Mouse (Mus musculus) hindbrain, embryonic 13.5 days (tissue): ENCODE measurements around the gene Dnaic1. TPM values are rescaled to one million over a fixed set of nuclear protein-coding genes. Genes with fewer than 3 reads are reported as not detected.
A peak's percentile ranks its signal among the peaks of the same experiment; 100 is the strongest.

ENCODE experiments used
- ATAC-seq: fragments of 200-750 bp; cut with Nextera tagmentation; 2 replicates; pipeline ENCODE4 v1.8.0; 2017; ENCODE audit warnings: moderate TSS enrichment; ENCODE audit not compliant: low FRiP score
- H3K27ac ChIP-seq: fragments of 300-500 bp; sonication (generic); 2 replicates; pipeline ENCODE4 v1.5.1; 2015; ENCODE audit warnings: inconsistent platforms, mild to moderate bottlenecking, moderate library complexity
- H3K27me3 ChIP-seq: fragments of 300-500 bp; sonication (generic); 2 replicates; pipeline ENCODE4 v1.6.1; 2015; ENCODE audit warnings: mild to moderate bottlenecking, inconsistent platforms
- H3K36me3 ChIP-seq: fragments of 300-500 bp; sonication (generic); 2 replicates; pipeline ENCODE4 v1.6.1; 2015; ENCODE audit warnings: mild to moderate bottlenecking, inconsistent platforms
- H3K4me1 ChIP-seq: fragments of 300-500 bp; sonication (generic); replicated peaks from 2 replicates; pipeline ENCODE4 v1.6.1; 2015; ENCODE audit warnings: inconsistent platforms
- H3K4me2 ChIP-seq: fragments of 300-500 bp; sonication (generic); 2 replicates; pipeline ENCODE4 v1.6.1; 2015; ENCODE audit warnings: inconsistent platforms, mild to moderate bottlenecking, moderate library complexity
- H3K4me3 ChIP-seq: fragments of 300-500 bp; sonication (generic); 2 replicates; pipeline ENCODE4 v1.5.1; 2015; ENCODE audit warnings: mild to moderate bottlenecking, inconsistent platforms
- H3K9ac ChIP-seq: fragments of 300-500 bp; sonication (generic); 2 replicates; pipeline ENCODE4 v1.6.1; 2015; ENCODE audit warnings: mild to moderate bottlenecking, inconsistent platforms
- H3K9me3 ChIP-seq: fragments of 300-500 bp; sonication (generic); 2 replicates; pipeline ENCODE4 v1.6.1; 2016; ENCODE audit warnings: inconsistent platforms
- WGBS: fragments of 180-500 bp; shearing (Covaris S2); methylation state at CpG from one replicate; pipeline ENCODE4 v1.1.7; 2015; 5-methylcytosine and 5-hydroxymethylcytosine counted together
- polyA plus RNA-seq: library from polyadenylated mRNA; unstranded; fragments of >200 nt; fragmentation: Nextera tagmentation; extraction: Ambion mirVana; gene quantifications from 2 replicates; pipeline ENCODE4 v1.2.1, GENCODE M21; 2015

Gene Dnaic1
- polyA plus RNA-seq, 1 experiment from 2014 or later: 3.2 TPM

- H3K4me1 ChIP-seq: peaks cover 34% of the 10 kb centered on the region
- H3K27ac ChIP-seq: no peak overlapping the region
- no peaks in the 10 kb centered on the region for H3K9me3 ChIP-seq
- no peak overlapping the region for H3K9ac ChIP-seq
- no peak for ATAC-seq
- no peaks in the 10 kb centered on the region for H3K36me3 ChIP-seq
- H3K27me3 ChIP-seq: no peaks in the 10 kb centered on the region
- no peak overlapping the region for H3K4me2 ChIP-seq
- no peak overlapping the region for H3K4me3 ChIP-seq
- 20% methylated on average over 6 of the region's 6 CpGs for WGBS
Measured at GRCm38 (mm10) chr4:41575914-41576313, 6.3 kb downstream of the Dnaic1 start.

GRCm38 (mm10) chr4:41583353-41583752, 13.8 kb downstream of the Dnaic1 start:
- no peak overlapping the region for H3K4me2 ChIP-seq
- H3K4me3 ChIP-seq: no peak overlapping the region
- no peaks in the 10 kb centered on the region for H3K27me3 ChIP-seq
- no peak overlapping the region for H3K27ac ChIP-seq
- no peaks in the 10 kb centered on the region for H3K36me3 ChIP-seq
- H3K9me3 ChIP-seq: no peaks in the 10 kb centered on the region
- no peak overlapping the region for H3K9ac ChIP-seq
- 0 out of 2 replicates have a peak, but pooled peaks have one; percentile 21 for ATAC-seq
- 61% methylated on average over 7 of the region's 7 CpGs for WGBS
- peaks cover 4% of the 10 kb centered on the region for H3K4me1 ChIP-seq

- Histone ChIP-seq H3K4me3 (no peak overlapping the region), H3K27ac (no peak overlapping the region), H3K9ac (no peak overlapping the region), H3K4me1 (peaks cover 15% of the 10 kb centered on the region), H3K4me2 (no peak overlapping the region), H3K9me3 (no peaks in the 10 kb centered on the region), H3K27me3 (0 out of 2 replicates have a peak, but pooled peaks cover 9% of the 10 kb centered on the region), H3K36me3 (no peaks in the 10 kb centered on the region)
- WGBS: 31% methylated on average over 4 of the region's 4 CpGs
- ATAC-seq: no peak
Measured at GRCm38 (mm10) chr4:41602818-41603217, 33.2 kb downstream of the Dnaic1 start.

- Histone ChIP-seq H3K4me3 (no peak overlapping the region), H3K9ac (0 out of 2 replicates have a peak overlapping the region, but pooled peaks have one; percentile 39), H3K36me3 (no peaks in the 10 kb centered on the region), H3K27ac (peak overlapping the region; percentile 74), H3K27me3 (0 out of 2 replicates have a peak, but pooled peaks cover 9% of the 10 kb centered on the region), H3K4me1 (peaks cover 23% of the 10 kb centered on the region), H3K9me3 (no peaks in the 10 kb centered on the region), H3K4me2 (no peak overlapping the region)
- WGBS: 25% methylated on average over 8 of the region's 8 CpGs
- peak; percentile 64 for ATAC-seq
Measured at GRCm38 (mm10) chr4:41604476-41605396, 35.2 kb downstream of the Dnaic1 start.

GRCm38 (mm10) chr4:41606784-41607183, 37.2 kb downstream of the Dnaic1 start:
- Histone ChIP-seq H3K36me3 (no peaks in the 10 kb centered on the region), H3K9ac (no peak overlapping the region), H3K27ac (no peak overlapping the region), H3K4me1 (peaks cover 39% of the 10 kb centered on the region), H3K27me3 (0 out of 2 replicates have a peak, but pooled peaks cover 9% of the 10 kb centered on the region), H3K4me3 (no peak overlapping the region), H3K4me2 (no peak overlapping the region), H3K9me3 (no peaks in the 10 kb centered on the region)
- ATAC-seq: no peak
- 58% methylated on average over 4 of the region's 4 CpGs for WGBS

GRCm38 (mm10) chr4:41609681-41610593, 40.4 kb downstream of the Dnaic1 start:
- no peak for ATAC-seq
- Histone ChIP-seq H3K27me3 (no peaks in the 10 kb centered on the region), H3K4me3 (no peak overlapping the region), H3K4me2 (no peak overlapping the region), H3K27ac (peak overlapping the region; percentile 44), H3K9ac (no peak overlapping the region), H3K36me3 (no peaks in the 10 kb centered on the region), H3K4me1 (peaks cover 55% of the 10 kb centered on the region), H3K9me3 (no peaks in the 10 kb centered on the region)
- 69% methylated on average over 10 of the region's 10 CpGs for WGBS

- ATAC-seq: no peak
- Histone ChIP-seq H3K27ac (peak overlapping the region; percentile 53; the same call in 1 of the 2 replicates), H3K27me3 (no peaks in the 10 kb centered on the region), H3K4me2 (no peak overlapping the region), H3K4me3 (no peak overlapping the region), H3K9me3 (no peaks in the 10 kb centered on the region), H3K36me3 (no peaks in the 10 kb centered on the region), H3K4me1 (peaks cover 57% of the 10 kb centered on the region), H3K9ac (no peak overlapping the region)
- WGBS: 39% methylated on average over 6 of the region's 6 CpGs
Measured at GRCm38 (mm10) chr4:41610594-41610980, 41.0 kb downstream of the Dnaic1 start.

- Histone ChIP-seq H3K27me3 (no peaks in the 10 kb centered on the region), H3K9ac (no peak overlapping the region), H3K4me2 (no peak overlapping the region), H3K4me3 (no peak overlapping the region), H3K9me3 (no peaks in the 10 kb centered on the region), H3K4me1 (peaks cover 68% of the 10 kb centered on the region), H3K27ac (peak overlapping the region; percentile 86), H3K36me3 (no peaks in the 10 kb centered on the region)
- 23% methylated on average over 8 of the region's 8 CpGs for WGBS
- ATAC-seq: peak; percentile 52
Measured at GRCm38 (mm10) chr4:41612166-41612565, 42.6 kb downstream of the Dnaic1 start.

GRCm38 (mm10) chr4:41614156-41614555, 44.6 kb downstream of the Dnaic1 start:
- Histone ChIP-seq H3K36me3 (no peaks in the 10 kb centered on the region), H3K27me3 (no peaks in the 10 kb centered on the region), H3K4me3 (no peak overlapping the region), H3K27ac (peak overlapping the region; percentile 52; the same call in 1 of the 2 replicates), H3K4me2 (no peak overlapping the region), H3K9me3 (no peaks in the 10 kb centered on the region), H3K9ac (no peak overlapping the region), H3K4me1 (peaks cover 83% of the 10 kb centered on the region)
- 8% methylated on average over 7 of the region's 7 CpGs for WGBS
- no peak for ATAC-seq

- Histone ChIP-seq H3K9me3 (no peaks in the 10 kb centered on the region), H3K27ac (peak overlapping the region; percentile 67), H3K4me1 (peaks cover 75% of the 10 kb centered on the region), H3K27me3 (no peaks in the 10 kb centered on the region), H3K9ac (no peak overlapping the region), H3K36me3 (no peaks in the 10 kb centered on the region), H3K4me3 (no peak overlapping the region), H3K4me2 (no peak overlapping the region)
- ATAC-seq: peak; percentile 76
- WGBS: 63% methylated on average over 9 of the region's 9 CpGs
Measured at GRCm38 (mm10) chr4:41615661-41616599, 46.4 kb downstream of the Dnaic1 start.

GRCm38 (mm10) chr4:41618916-41619746, 49.6 kb downstream of the Dnaic1 start:
- Histone ChIP-seq H3K4me3 (no peak overlapping the region), H3K4me1 (peaks cover 48% of the 10 kb centered on the region), H3K9ac (no peak overlapping the region), H3K9me3 (no peaks in the 10 kb centered on the region), H3K27ac (peak overlapping the region; percentile 78), H3K27me3 (no peaks in the 10 kb centered on the region), H3K36me3 (no peaks in the 10 kb centered on the region), H3K4me2 (no peak overlapping the region)
- ATAC-seq: no peak
- WGBS: 44% methylated on average over 12 of the region's 12 CpGs
